Mouse (Mus musculus) lung, embryonic 14.5 days (tissue): ENCODE data around the gene Uqcrh. TPM values are rescaled to one million over a fixed set of nuclear protein-coding genes. Genes with fewer than 3 reads are reported as not detected.

Experiments used
- ATAC-seq: fragments of 200-750 bp; cut with Nextera tagmentation; 2 replicates; pipeline ENCODE4 v1.8.0; 2017; ENCODE audit warnings: mild to moderate bottlenecking, moderate TSS enrichment, moderate library complexity; ENCODE audit not compliant: insufficient read depth
- DNase-seq: peaks from one replicate; pipeline ENCODE4 v3.0.0-alpha.2; 2015
- H3K27ac ChIP-seq: fragments of 300-500 bp; sonication (generic); 2 replicates; pipeline ENCODE4 v1.5.1; 2014; ENCODE audit warnings: low read depth, mild to moderate bottlenecking, moderate library complexity
- H3K27me3 ChIP-seq: fragments of 300-500 bp; sonication (generic); 2 replicates; pipeline ENCODE4 v1.6.1; 2014; ENCODE audit warnings: low read length, control low read depth; ENCODE audit not compliant: insufficient read depth
- H3K36me3 ChIP-seq: fragments of 300-500 bp; sonication (generic); 2 replicates; pipeline ENCODE4 v1.6.1; 2014; ENCODE audit warnings: control low read depth; ENCODE audit not compliant: insufficient read depth
- H3K4me1 ChIP-seq: fragments of 300-500 bp; sonication (generic); 2 replicates; pipeline ENCODE4 v1.6.1; 2014; ENCODE audit warnings: antibody characterized with exemption, control low read depth; ENCODE audit not compliant: insufficient read depth
- H3K4me2 ChIP-seq: fragments of 300-500 bp; sonication (generic); 2 replicates; pipeline ENCODE4 v1.6.1; 2014; ENCODE audit warnings: mild to moderate bottlenecking
- H3K4me3 ChIP-seq: fragments of 300-500 bp; sonication (generic); 2 replicates; pipeline ENCODE4 v1.5.1; 2014; ENCODE audit warnings: low read depth, low read length
- H3K9ac ChIP-seq: fragments of 300-500 bp; sonication (generic); 2 replicates; pipeline ENCODE4 v1.6.1; 2014
- H3K9me3 ChIP-seq: fragments of 300-500 bp; sonication (generic); 2 replicates; pipeline ENCODE4 v1.6.1; 2016; ENCODE audit warnings: low read depth, low read length, control low read depth
- CTCF ChIP-seq: IDR thresholded peaks from 2 replicates; pipeline ENCODE4 v1.5.1; 2016; ENCODE audit warnings: antibody characterized with exemption, low read depth
- WGBS: fragments of 180-500 bp; shearing (Covaris S2); extraction: QIAGEN DNeasy Blood & Tissue Kit; methylation state at CpG from one replicate; pipeline ENCODE4 v1.1.7; 2014; 5-methylcytosine and 5-hydroxymethylcytosine counted together
- polyA plus RNA-seq: library from polyadenylated mRNA; unstranded; fragments of >200 nt; fragmentation: Nextera tagmentation; extraction: Ambion mirVana; gene quantifications from 2 replicates; pipeline ENCODE4 v1.2.1, GENCODE M21; 2014

Gene Uqcrh
- polyA plus RNA-seq, 1 experiment from 2014 or later: 466 TPM

- H3K36me3 ChIP-seq: peaks cover 78% of the 10 kb centered on the region
Measured at GRCm38 (mm10) chr4:116100959-116101358, 26.1 kb upstream of the Uqcrh start.

GRCm38 (mm10) chr4:116097211-116097610, 22.3 kb upstream of the Uqcrh start:
- WGBS: 55% methylated on average over 8 of the region's 8 CpGs
- TF ChIP-seq CTCF: no peak
- H3K36me3 ChIP-seq: peaks cover 97% of the 10 kb centered on the region
- ATAC-seq (no peak), DNase-seq (no peak)
- no peak overlapping the region for H3K4me2 ChIP-seq
- no peak overlapping the region for H3K9ac ChIP-seq
- no peak overlapping the region for H3K4me3 ChIP-seq
- H3K27ac ChIP-seq: no peak overlapping the region
- no peaks in the 10 kb centered on the region for H3K27me3 ChIP-seq
- no peaks in the 10 kb centered on the region for H3K9me3 ChIP-seq
- H3K4me1 ChIP-seq: no peaks in the 10 kb centered on the region

More at GRCm38 (mm10) chr4:116100959-116101358, 26.1 kb upstream of the Uqcrh start:
- H3K4me1 ChIP-seq: no peaks in the 10 kb centered on the region
- ATAC-seq (no peak), DNase-seq (no peak)
- H3K27me3 ChIP-seq: no peaks in the 10 kb centered on the region
- no peak overlapping the region for H3K9ac ChIP-seq
- 75% methylated on average over 7 of the region's 7 CpGs for WGBS
- H3K9me3 ChIP-seq: no peaks in the 10 kb centered on the region
- no peak overlapping the region for H3K4me3 ChIP-seq
- H3K27ac ChIP-seq: no peak overlapping the region
- no peak overlapping the region for H3K4me2 ChIP-seq
- TF ChIP-seq CTCF: no peak

- Histone ChIP-seq H3K4me3 (no peak overlapping the region), H3K36me3 (peaks cover 96% of the 10 kb centered on the region), H3K4me2 (no peak overlapping the region), H3K27ac (no peak overlapping the region), H3K9me3 (no peaks in the 10 kb centered on the region), H3K9ac (no peak overlapping the region), H3K27me3 (no peaks in the 10 kb centered on the region), H3K4me1 (no peaks in the 10 kb centered on the region)
- 93% methylated on average over 10 of the region's 10 CpGs for WGBS
- ATAC-seq: no peak
- DNase-seq: no peak
- TF ChIP-seq CTCF: no peak
Measured at GRCm38 (mm10) chr4:116096291-116096690, 21.4 kb upstream of the Uqcrh start.

- Histone ChIP-seq H3K4me2 (no peak overlapping the region), H3K36me3 (peaks cover 84% of the 10 kb centered on the region), H3K9me3 (no peaks in the 10 kb centered on the region), H3K27me3 (no peaks in the 10 kb centered on the region), H3K4me1 (no peaks in the 10 kb centered on the region), H3K9ac (no peak overlapping the region), H3K27ac (no peak overlapping the region), H3K4me3 (no peak overlapping the region)
- no peak for DNase-seq
- WGBS: 83% methylated on average over 23 of the region's 23 CpGs
- TF ChIP-seq CTCF: no peak
- no peak for ATAC-seq
Measured at GRCm38 (mm10) chr4:116088510-116089249, 13.8 kb upstream of the Uqcrh start.

GRCm38 (mm10) chr4:116077240-116078095, 2.6 kb upstream of the Uqcrh start:
- peak overlapping the region; percentile 98 for H3K9ac ChIP-seq
- WGBS: 47% methylated on average over 3 of the region's 3 CpGs
- no peak for ATAC-seq

GRCm38 (mm10) chr4:116076369-116077231, 1.7 kb upstream of the Uqcrh start:
- peak overlapping the region; percentile 98 for H3K9ac ChIP-seq
- peak overlapping the region; percentile 84 for H3K4me2 ChIP-seq
- no peak for TF ChIP-seq CTCF
- peaks cover 24% of the 10 kb centered on the region for H3K36me3 ChIP-seq
- 1% methylated on average over 37 of the region's 37 CpGs for WGBS
- H3K9me3 ChIP-seq: no peaks in the 10 kb centered on the region
- peak overlapping the region; percentile 97 for H3K27ac ChIP-seq
- no peaks in the 10 kb centered on the region for H3K27me3 ChIP-seq
- peak overlapping the region; percentile 97 for H3K4me3 ChIP-seq
- DNase-seq (peak; percentile 46), ATAC-seq (peak; percentile 23)
- H3K4me1 ChIP-seq: peaks cover 17% of the 10 kb centered on the region

More at GRCm38 (mm10) chr4:116077240-116078095, 2.6 kb upstream of the Uqcrh start:
- Histone ChIP-seq H3K4me1 (peaks cover 17% of the 10 kb centered on the region), H3K9me3 (no peaks in the 10 kb centered on the region), H3K27ac (peak overlapping the region; percentile 97; the same call in 1 of the 2 replicates), H3K4me2 (peak overlapping the region; percentile 84), H3K4me3 (peak overlapping the region; percentile 97), H3K27me3 (no peaks in the 10 kb centered on the region), H3K36me3 (peaks cover 32% of the 10 kb centered on the region)
- no peak for DNase-seq
- TF ChIP-seq CTCF: 0 out of 2 replicates have a peak, but pooled peaks have one; percentile 5
